Mouse (Mus musculus) erythroblast, embryonic 14.5 days (primary cell): Measurements from ENCODE around the gene Hoxb3.

ENCODE experiments used
- GATA1 ChIP-seq: IDR thresholded peaks from 2 replicates; pipeline ENCODE4 v1.6.1; 2012; ENCODE audit warnings: low read length, inconsistent platforms, mixed read lengths
- TAL1 ChIP-seq: IDR thresholded peaks from 3 replicates; pipeline ENCODE4 v1.6.1; 2012; ENCODE audit warnings: low read length, inconsistent platforms, mixed read lengths

DNA sequence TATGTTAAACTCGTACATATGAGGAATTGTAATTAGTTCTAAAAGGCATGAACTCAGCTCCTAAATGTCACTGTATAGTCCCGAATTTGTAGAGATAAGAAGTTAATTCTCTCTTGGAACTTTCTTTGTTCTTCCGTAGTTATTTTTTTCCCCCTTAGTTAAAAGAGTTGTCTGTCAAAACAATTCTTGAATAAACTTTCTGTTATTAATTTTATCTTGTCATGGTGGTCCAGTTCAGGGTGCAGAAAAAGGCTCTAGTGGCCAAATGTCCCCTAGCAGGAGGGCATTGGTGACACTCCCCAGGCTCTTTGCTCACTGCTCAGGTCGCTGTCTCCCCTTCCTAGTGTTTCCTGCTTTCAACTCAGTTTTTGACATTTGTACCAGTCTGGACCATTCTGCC lies 24.6 kb downstream of the Hoxb3 start:
- TF ChIP-seq TAL1: no peak
- no peak for TF ChIP-seq GATA1
